In the genomic region with DNA sequence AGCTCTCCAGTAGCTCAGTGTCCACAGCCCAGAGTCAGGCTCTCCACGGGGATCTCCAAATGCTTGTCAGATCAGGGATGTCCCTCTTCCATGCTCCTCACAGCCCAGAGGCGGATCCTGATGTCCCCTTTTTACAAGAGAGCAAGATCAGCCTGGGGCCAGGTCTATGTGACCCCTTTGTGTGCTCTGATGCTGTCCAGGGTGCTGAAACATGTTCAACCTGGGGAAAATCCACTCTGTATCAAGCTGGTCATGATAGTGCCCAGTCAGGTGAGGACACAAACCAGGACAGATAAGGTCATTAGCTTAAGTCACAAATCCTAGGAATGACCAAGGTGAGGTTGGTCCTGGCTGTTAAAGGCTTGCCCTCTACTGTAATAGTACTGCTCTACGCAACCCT, we compare ENCODE assay signal across 10 mouse cellular contexts. TPM values are rescaled to one million over a fixed set of nuclear protein-coding genes. Genes with fewer than 3 reads are reported as not detected.
DNase-seq lines count a peak whose midpoint lies in the region; ATAC-seq lines count a peak whose summit lies in the region.
"Had no signal": no experiment of that assay in that cellular context is flagged by ENCODE, and none has a peak within 500 bp of the region (broad histone marks: within the 10 kb centered on the region; RNA-seq: fewer than 3 reads in every experiment).

No protein-coding gene starts in this region.

- no peak overlapping the region for H3K27ac ChIP-seq in kidney, embryonic 15.5 days
- H3K27ac ChIP-seq in limb, embryonic 11.5 days (replicated peaks; ENCODE audit: low read depth, low read length): no peak overlapping the region
- H3K27ac ChIP-seq: lung, embryonic 15.5 days had no signal

- no peaks in the 10 kb centered on the region for H3K27me3 ChIP-seq in kidney, embryonic 15.5 days
- H3K27me3 ChIP-seq in limb, embryonic 11.5 days (ENCODE audit: control insufficient read depth, insufficient read depth, low read length): no peaks in the 10 kb centered on the region
- H3K27me3 ChIP-seq: lung, embryonic 15.5 days had no signal

- no peaks in the 10 kb centered on the region for H3K36me3 ChIP-seq in kidney, embryonic 15.5 days
- H3K36me3 ChIP-seq in limb, embryonic 11.5 days (ENCODE audit: control insufficient read depth, insufficient read depth, low read length): no peaks in the 10 kb centered on the region
- H3K36me3 ChIP-seq: lung, embryonic 15.5 days had no signal

- 55% methylated on average over 3 of the region's 3 CpGs for WGBS in kidney, embryonic 15.5 days
- WGBS in limb, embryonic 11.5 days: 65% methylated on average over 3 of the region's 3 CpGs

- no peak for DNase-seq in kidney, adult 8-10 months
- DNase-seq in 416B (ENCODE audit: low read depth) (peak; percentile 20), ZHBTc4 (ENCODE audit: low read depth, low spot score) (peak; percentile 54)
- peak; percentile 76 for DNase-seq in limb, embryonic 11.5 days (ENCODE audit: low spot score)
- DNase-seq in layer of hippocampus, adult 9-11 months: no peak
- DNase-seq in left cerebral cortex, postnatal 25 days (ENCODE audit: low spot score in 2 of 2): no peak
- no peak for DNase-seq in right cerebral cortex, adult 18-20 months
- DNase-seq: cerebellum, adult 8-10 months had no signal

- H3K9ac ChIP-seq in kidney, embryonic 15.5 days: no peak overlapping the region
- no peak overlapping the region for H3K9ac ChIP-seq in limb, embryonic 11.5 days (ENCODE audit: low read length)
- H3K9ac ChIP-seq: lung, embryonic 15.5 days had no signal

- no peaks in the 10 kb centered on the region for H3K4me1 ChIP-seq in kidney, embryonic 15.5 days
- no peaks in the 10 kb centered on the region for H3K4me1 ChIP-seq in limb, embryonic 11.5 days (ENCODE audit: control insufficient read depth, insufficient read depth, low read length)
- H3K4me1 ChIP-seq: lung, embryonic 15.5 days had no signal

- H3K4me3 ChIP-seq in kidney, embryonic 15.5 days (replicated peaks): no peak overlapping the region
- H3K4me3 ChIP-seq in limb, embryonic 11.5 days (ENCODE audit: low read depth, low read length): no peak overlapping the region
- H3K4me3 ChIP-seq: lung, embryonic 15.5 days had no signal

- no peaks in the 10 kb centered on the region for H3K9me3 ChIP-seq in kidney, embryonic 15.5 days (replicated peaks)
- H3K9me3 ChIP-seq in limb, embryonic 11.5 days (ENCODE audit: control insufficient read depth, low read length): no peaks in the 10 kb centered on the region
- H3K9me3 ChIP-seq: lung, embryonic 15.5 days had no signal

- ATAC-seq in kidney, embryonic 15.5 days (replicated peaks; ENCODE audit: low FRiP score): 0 out of 2 replicates have a peak, but pooled peaks have one; percentile 56
- ATAC-seq in limb, embryonic 11.5 days (ENCODE audit: insufficient number of reproducible peaks, low FRiP score, low TSS enrichment, low read depth): 0 out of 2 replicates have a peak, but pooled peaks have one; percentile 44

- no peak overlapping the region for H3K4me2 ChIP-seq in kidney, embryonic 15.5 days
- no peak overlapping the region for H3K4me2 ChIP-seq in limb, embryonic 11.5 days (ENCODE audit: low read depth, severe bottlenecking)
- H3K4me2 ChIP-seq: lung, embryonic 15.5 days had no signal

- intact Hi-C loops in left cerebral cortex, postnatal 25 days (cut with DNase I): no loop called here

RNA-seq across cellular contexts. Expression of a gene that starts 48.0 kb away (rescaled TPM):
- 11.9 and 13.5 TPM in 2 replicates for polyA plus RNA-seq in kidney, embryonic 15.5 days (2015; fragmentation: Nextera tagmentation; extraction: Ambion mirVana)
- 0.09 TPM in 1 of 2 replicates, not detected in the other for polyA plus RNA-seq in limb, embryonic 11.5 days (2014; fragmentation: Nextera tagmentation; extraction: Ambion mirVana)
- 1 to 10 TPM; 6.9 to 8.6 TPM for total RNA-seq in left cerebral cortex, postnatal 25 days (2021)

RNA-seq across cellular contexts. Expression of a gene that starts 59.8 kb away (rescaled TPM):
- polyA plus RNA-seq in kidney, embryonic 15.5 days (2015; fragmentation: Nextera tagmentation; extraction: Ambion mirVana): 3.0 and 3.4 TPM in 2 replicates
- 0.68 and 0.98 TPM in 2 replicates for polyA plus RNA-seq in limb, embryonic 11.5 days (2014; fragmentation: Nextera tagmentation; extraction: Ambion mirVana)
- total RNA-seq in left cerebral cortex, postnatal 25 days (2021): 10 to 100 TPM; 51.4 to 58.7 TPM

Comparison
In these comparisons a context has a peak if more than half of its experiments do, and no peak if none do; other contexts are left out.
1. DNase-seq: peak in 416B (single experiment), ZHBTc4 (single experiment) and limb, embryonic 11.5 days (single experiment); none in kidney, adult 8-10 months (0 of 2), layer of hippocampus, adult 9-11 months (single experiment), left cerebral cortex, postnatal 25 days (0 of 2) and right cerebral cortex, adult 18-20 months (single experiment).
2. RNA of a gene that starts 48.0 kb away (polyA plus RNA-seq): 11.9 to 13.5 TPM in kidney, embryonic 15.5 days; 0.09 TPM in limb, embryonic 11.5 days; every median in the first group is over 10 times any median in the second.